Mouse (Mus musculus): ENCODE measurements at regions not wholly inside any gene's neighbourhood (a gene's known extent, or its start where the extent isn't known, plus 50 kb on each side); places are given as distances from the start of the nearest gene placed in this dataset.
"Not testable (repeated sequence)": the region's sequence is repeated elsewhere in the genome, so short reads cannot be mapped to it uniquely, and the experiment has no call there.

- Histone ChIP-seq H3K4me1 (ENCODE audit: control insufficient read depth, insufficient read depth, low read depth, low read length) (no peaks in the 10 kb centered on the region), H3K27me3 (replicated peaks; ENCODE audit: control insufficient read depth, insufficient read depth, low read length) (no peaks in the 10 kb centered on the region), H3K4me2 (ENCODE audit: low read length) (no peak overlapping the region), H3K9me3 (ENCODE audit: control insufficient read depth, low read length) (no peaks in the 10 kb centered on the region), H3K36me3 (ENCODE audit: control insufficient read depth, insufficient read depth, low read length) (no peaks in the 10 kb centered on the region), H3K4me3 (ENCODE audit: low read length) (no peak overlapping the region), H3K27ac (ENCODE audit: low read depth, low read length) (no peak overlapping the region), H3K9ac (ENCODE audit: low read depth, low read length) (no peak overlapping the region)
- no peak for ATAC-seq
- 82% methylated on average over 2 of the region's 2 CpGs for WGBS
Observed at GRCm38 (mm10) chr8:34287801-34288200, 176.3 kb upstream of the Gm10131 start.

GRCm38 (mm10) chr8:34284576-34284975 is 173.0 kb upstream of the Gm10131 start:
- H3K4me2 ChIP-seq (ENCODE audit: low read length), result no peak overlapping the region
- WGBS, result 96% methylated on average over 3 of the region's 3 CpGs
- H3K27ac ChIP-seq (ENCODE audit: low read depth, low read length), result no peak overlapping the region
- no peaks in the 10 kb centered on the region for H3K4me1 ChIP-seq (ENCODE audit: control insufficient read depth, insufficient read depth, low read depth, low read length)
- no peak overlapping the region for H3K9ac ChIP-seq (ENCODE audit: low read depth, low read length)
- no peaks in the 10 kb centered on the region for H3K9me3 ChIP-seq (ENCODE audit: control insufficient read depth, low read length)
- no peak overlapping the region for H3K4me3 ChIP-seq (ENCODE audit: low read length)
- H3K36me3 ChIP-seq (ENCODE audit: control insufficient read depth, insufficient read depth, low read length), result no peaks in the 10 kb centered on the region
- no peak for ATAC-seq
- H3K27me3 ChIP-seq (replicated peaks; ENCODE audit: control insufficient read depth, insufficient read depth, low read length), result no peaks in the 10 kb centered on the region

GRCm38 (mm10) chr8:34280433-34280832 is 168.9 kb upstream of the Gm10131 start:
- no peak overlapping the region for H3K4me3 ChIP-seq (ENCODE audit: low read length)
- WGBS, result no CpG with 5 or more reads among the region's 11 CpGs
- H3K9me3 ChIP-seq (ENCODE audit: control insufficient read depth, low read length), result no peaks in the 10 kb centered on the region
- H3K27ac ChIP-seq (ENCODE audit: low read depth, low read length), result no peak overlapping the region
- H3K36me3 ChIP-seq (ENCODE audit: control insufficient read depth, insufficient read depth, low read length), result no peaks in the 10 kb centered on the region
- no peak overlapping the region for H3K4me2 ChIP-seq (ENCODE audit: low read length)
- H3K4me1 ChIP-seq (ENCODE audit: control insufficient read depth, insufficient read depth, low read depth, low read length), result no peaks in the 10 kb centered on the region
- no peaks in the 10 kb centered on the region for H3K27me3 ChIP-seq (replicated peaks; ENCODE audit: control insufficient read depth, insufficient read depth, low read length)
- H3K9ac ChIP-seq (ENCODE audit: low read depth, low read length), result no peak overlapping the region
- no peak for ATAC-seq

- Histone ChIP-seq H3K27ac (ENCODE audit: low read depth, low read length) (no peak overlapping the region), H3K4me1 (ENCODE audit: control insufficient read depth, insufficient read depth, low read depth, low read length) (no peaks in the 10 kb centered on the region), H3K4me3 (ENCODE audit: low read length) (no peak overlapping the region), H3K36me3 (ENCODE audit: control insufficient read depth, insufficient read depth, low read length) (no peaks in the 10 kb centered on the region), H3K27me3 (replicated peaks; ENCODE audit: control insufficient read depth, insufficient read depth, low read length) (no peaks in the 10 kb centered on the region), H3K9ac (ENCODE audit: low read depth, low read length) (no peak overlapping the region), H3K4me2 (ENCODE audit: low read length) (no peak overlapping the region), H3K9me3 (ENCODE audit: control insufficient read depth, low read length) (no peaks in the 10 kb centered on the region)
- ATAC-seq, result no peak
- 80% methylated on average over 7 of the region's 7 CpGs for WGBS
Observed at GRCm38 (mm10) chr8:34275977-34276660, 164.6 kb upstream of the Gm10131 start.

GRCm38 (mm10) chr8:34274796-34275195 is 163.3 kb upstream of the Gm10131 start:
- not testable (repeated sequence) for H3K36me3 ChIP-seq (ENCODE audit: control insufficient read depth, insufficient read depth, low read length); ATAC-seq; H3K4me3 ChIP-seq (ENCODE audit: low read length); H3K27ac ChIP-seq (ENCODE audit: low read depth, low read length); H3K9ac ChIP-seq (ENCODE audit: low read depth, low read length); H3K9me3 ChIP-seq (ENCODE audit: control insufficient read depth, low read length); H3K4me2 ChIP-seq (ENCODE audit: low read length); H3K27me3 ChIP-seq (replicated peaks; ENCODE audit: control insufficient read depth, insufficient read depth, low read length); H3K4me1 ChIP-seq (ENCODE audit: control insufficient read depth, insufficient read depth, low read depth, low read length)
- 88% methylated on average over 2 of the region's 2 CpGs for WGBS

- Histone ChIP-seq H3K4me3 (ENCODE audit: low read length) (no peak overlapping the region), H3K27ac (ENCODE audit: low read depth, low read length) (no peak overlapping the region), H3K9me3 (ENCODE audit: control insufficient read depth, low read length) (no peaks in the 10 kb centered on the region), H3K4me1 (ENCODE audit: control insufficient read depth, insufficient read depth, low read depth, low read length) (no peaks in the 10 kb centered on the region), H3K27me3 (replicated peaks; ENCODE audit: control insufficient read depth, insufficient read depth, low read length) (no peaks in the 10 kb centered on the region), H3K4me2 (ENCODE audit: low read length) (no peak overlapping the region), H3K9ac (ENCODE audit: low read depth, low read length) (no peak overlapping the region), H3K36me3 (ENCODE audit: control insufficient read depth, insufficient read depth, low read length) (no peaks in the 10 kb centered on the region)
- ATAC-seq, result no peak
- WGBS, result 90% methylated on average over 6 of the region's 6 CpGs
Observed at GRCm38 (mm10) chr8:34274171-34274570, 162.6 kb upstream of the Gm10131 start.

GRCm38 (mm10) chr8:34269848-34270247 is 158.3 kb upstream of the Gm10131 start:
- no peak overlapping the region for H3K4me2 ChIP-seq (ENCODE audit: low read length)
- peaks cover 4% of the 10 kb centered on the region; the same call in 1 of the 2 replicates for H3K9me3 ChIP-seq (ENCODE audit: control insufficient read depth, low read length)
- no peaks in the 10 kb centered on the region for H3K4me1 ChIP-seq (ENCODE audit: control insufficient read depth, insufficient read depth, low read depth, low read length)
- H3K4me3 ChIP-seq (ENCODE audit: low read length), result no peak overlapping the region
- 80% methylated on average over 6 of the region's 6 CpGs for WGBS
- no peak overlapping the region for H3K27ac ChIP-seq (ENCODE audit: low read depth, low read length)
- no peak overlapping the region for H3K9ac ChIP-seq (ENCODE audit: low read depth, low read length)
- H3K36me3 ChIP-seq (ENCODE audit: control insufficient read depth, insufficient read depth, low read length), result no peaks in the 10 kb centered on the region
- ATAC-seq, result no peak
- H3K27me3 ChIP-seq (replicated peaks; ENCODE audit: control insufficient read depth, insufficient read depth, low read length), result no peaks in the 10 kb centered on the region

- Histone ChIP-seq H3K9me3 (ENCODE audit: control insufficient read depth, low read length) (peaks cover 4% of the 10 kb centered on the region; the same call in 1 of the 2 replicates), H3K27me3 (replicated peaks; ENCODE audit: control insufficient read depth, insufficient read depth, low read length) (no peaks in the 10 kb centered on the region), H3K36me3 (ENCODE audit: control insufficient read depth, insufficient read depth, low read length) (no peaks in the 10 kb centered on the region), H3K9ac (ENCODE audit: low read depth, low read length) (no peak overlapping the region), H3K4me2 (ENCODE audit: low read length) (no peak overlapping the region), H3K27ac (ENCODE audit: low read depth, low read length) (no peak overlapping the region), H3K4me1 (ENCODE audit: control insufficient read depth, insufficient read depth, low read depth, low read length) (no peaks in the 10 kb centered on the region), H3K4me3 (ENCODE audit: low read length) (no peak overlapping the region)
- no peak for ATAC-seq
- WGBS, result 93% methylated on average over 18 of the region's 18 CpGs
Observed at GRCm38 (mm10) chr8:34268806-34269520, 157.4 kb upstream of the Gm10131 start.

GRCm38 (mm10) chr8:34254978-34255377 is 143.4 kb upstream of the Gm10131 start:
- Histone ChIP-seq H3K4me1 (ENCODE audit: control insufficient read depth, insufficient read depth, low read depth, low read length) (no peaks in the 10 kb centered on the region), H3K36me3 (ENCODE audit: control insufficient read depth, insufficient read depth, low read length) (no peaks in the 10 kb centered on the region), H3K27me3 (replicated peaks; ENCODE audit: control insufficient read depth, insufficient read depth, low read length) (no peaks in the 10 kb centered on the region), H3K4me3 (ENCODE audit: low read length) (no peak overlapping the region), H3K4me2 (ENCODE audit: low read length) (no peak overlapping the region), H3K27ac (ENCODE audit: low read depth, low read length) (no peak overlapping the region), H3K9me3 (ENCODE audit: control insufficient read depth, low read length) (no peaks in the 10 kb centered on the region), H3K9ac (ENCODE audit: low read depth, low read length) (no peak overlapping the region)
- WGBS, result 87% methylated on average over 2 of the region's 2 CpGs
- ATAC-seq, result no peak
